Mouse (Mus musculus): ENCODE measurements around the gene H2-M10.6. TPM values are rescaled to one million over a fixed set of nuclear protein-coding genes. Genes with fewer than 3 reads are reported as not detected.
A peak's percentile ranks its signal among the peaks of the same experiment; 100 is the strongest.

Gene H2-M10.6
- total RNA-seq, 2 experiments from 2014 or later: not detected

DNA sequence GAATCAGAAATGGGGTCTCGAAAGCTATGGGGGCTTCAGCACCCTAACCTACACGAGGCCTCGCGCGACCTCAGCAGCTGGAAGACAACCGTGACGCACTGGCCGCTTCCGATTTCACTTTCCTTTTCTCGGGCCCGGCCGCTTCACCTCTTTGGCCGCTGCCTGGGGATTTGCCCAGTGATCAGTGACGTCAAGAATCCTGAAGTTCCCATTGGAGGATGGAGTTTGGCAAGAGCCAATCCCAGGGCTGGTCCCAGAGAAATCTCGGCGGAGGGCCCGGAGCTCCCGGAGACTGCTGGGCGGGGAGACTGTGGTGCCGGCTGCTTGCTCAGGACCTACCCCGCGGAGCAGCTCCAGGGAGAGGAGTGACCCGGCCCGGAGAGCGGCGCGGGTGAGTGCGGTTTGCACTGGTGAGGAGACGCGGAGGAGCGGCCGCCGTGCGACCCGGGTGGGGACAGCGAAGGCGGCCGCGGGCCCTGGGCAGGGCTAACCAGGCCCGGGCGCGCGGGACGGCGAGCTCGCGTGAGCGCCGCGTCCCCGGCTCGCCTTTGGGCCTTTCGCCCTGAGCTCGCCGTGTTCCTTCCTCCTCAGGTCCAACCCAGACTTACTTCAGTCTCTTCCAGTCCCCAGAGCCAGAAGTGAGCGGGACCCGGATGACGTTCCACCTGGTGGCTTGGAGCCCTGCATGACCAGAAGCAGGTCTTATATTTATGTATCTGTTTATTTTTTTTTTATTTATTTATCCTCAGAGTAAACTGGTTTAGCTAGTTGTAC is 25.1 kb downstream of the H2-M10.6 start, which contains the start of gene Trim26:
Gene Trim26, plus strand, starts transcription at position 261 of the 774 bp plus-strand sequence.
- peak; percentile 98 for DNase-seq (ENCODE audit: low spot score in 2 of 2)
- intact Hi-C loops (cut with DNase I): no loop called here

DNA sequence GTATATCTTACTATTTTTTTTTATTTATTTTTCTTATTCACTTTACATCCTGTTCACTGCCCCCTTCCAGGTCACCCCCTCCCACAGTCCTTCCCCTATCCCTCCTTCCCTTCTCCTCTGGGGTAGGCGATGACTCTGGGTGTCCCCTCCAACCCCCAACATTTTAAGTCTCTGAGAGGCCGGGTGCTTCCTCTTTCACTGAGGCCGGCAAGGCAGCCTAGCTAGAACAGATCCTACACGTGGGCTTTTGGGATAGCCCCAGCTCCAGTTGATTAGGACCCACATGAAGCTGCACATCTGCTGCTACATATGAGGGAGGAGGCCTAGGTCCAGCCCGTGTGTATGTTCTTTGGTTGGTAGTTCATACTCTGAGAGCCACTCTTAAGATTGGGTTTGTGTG is 27.0 kb downstream of the H2-M10.6 start:
- intact Hi-C loops (cut with DNase I): no loop called here
- DNase-seq (ENCODE audit: low spot score in 2 of 2): no peak

DNA sequence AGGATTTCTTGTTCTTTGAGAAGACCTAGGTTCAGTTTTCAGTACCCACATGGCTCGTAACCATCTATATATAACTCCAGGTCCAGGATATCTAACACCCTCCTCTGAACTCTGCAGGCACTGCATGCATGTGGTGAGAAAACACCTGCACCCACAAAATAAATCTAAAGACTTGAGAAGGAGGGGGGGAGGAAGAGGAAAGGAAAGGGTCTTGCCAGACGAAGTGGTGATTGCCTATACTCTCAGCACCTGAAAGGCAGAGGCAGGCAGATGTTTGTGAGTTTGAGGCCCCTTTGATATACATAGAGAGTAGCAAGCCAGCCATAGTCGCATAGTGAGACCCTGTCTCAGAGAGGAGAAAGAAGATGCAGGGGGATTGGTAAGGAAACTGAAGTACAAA is 28.0 kb downstream of the H2-M10.6 start:
- intact Hi-C loops (cut with DNase I): no loop called here
- no peak for DNase-seq (ENCODE audit: low spot score in 2 of 2)

DNA sequence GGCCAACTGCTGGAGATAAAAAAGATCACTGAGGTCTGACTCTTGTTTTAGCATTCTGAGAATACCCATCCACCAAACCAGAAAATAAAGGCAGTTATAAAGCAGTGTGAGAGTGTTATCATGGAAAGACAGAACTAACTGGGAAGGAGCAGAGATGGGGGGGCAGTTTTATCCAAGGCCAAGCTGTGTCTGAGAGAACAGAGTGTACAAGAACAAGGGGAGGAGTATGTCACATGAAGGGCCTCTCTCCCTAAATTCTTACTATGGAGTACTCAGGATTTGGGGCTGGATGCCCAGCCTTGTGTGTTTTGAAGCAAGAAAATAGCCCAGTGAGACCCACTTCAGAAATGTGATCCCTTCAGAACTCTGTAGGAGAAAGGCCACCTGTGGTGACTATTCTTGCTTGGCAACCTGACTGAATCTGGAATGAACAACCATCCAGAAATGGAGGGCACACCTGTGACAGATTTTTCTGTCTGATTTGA is 29.0 kb downstream of the H2-M10.6 start:
- intact Hi-C loops (cut with DNase I): no loop called here
- DNase-seq (ENCODE audit: low spot score in 2 of 2): no peak

DNA sequence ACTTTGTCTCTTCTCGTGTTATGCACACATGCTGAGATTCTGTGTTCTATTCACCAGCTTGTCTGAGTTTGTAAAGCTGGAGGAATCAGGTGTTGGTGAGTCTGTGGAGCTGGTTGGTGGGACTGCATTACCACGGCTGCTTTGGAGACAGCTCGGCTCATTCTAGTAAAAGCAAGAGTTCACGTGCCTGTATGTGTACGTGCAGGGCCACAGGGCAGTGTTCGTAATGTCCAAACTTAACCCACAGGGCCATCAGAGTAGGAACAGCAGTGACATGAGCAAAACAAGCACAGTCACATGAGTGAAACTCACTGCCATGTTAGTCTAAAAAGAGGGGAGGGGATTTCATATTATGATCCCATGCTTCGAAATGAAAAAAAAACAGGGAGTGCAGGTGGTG is 31.7 kb downstream of the H2-M10.6 start:
- no peak for DNase-seq (ENCODE audit: low spot score in 2 of 2)
- intact Hi-C loops (cut with DNase I): no loop called here

DNA sequence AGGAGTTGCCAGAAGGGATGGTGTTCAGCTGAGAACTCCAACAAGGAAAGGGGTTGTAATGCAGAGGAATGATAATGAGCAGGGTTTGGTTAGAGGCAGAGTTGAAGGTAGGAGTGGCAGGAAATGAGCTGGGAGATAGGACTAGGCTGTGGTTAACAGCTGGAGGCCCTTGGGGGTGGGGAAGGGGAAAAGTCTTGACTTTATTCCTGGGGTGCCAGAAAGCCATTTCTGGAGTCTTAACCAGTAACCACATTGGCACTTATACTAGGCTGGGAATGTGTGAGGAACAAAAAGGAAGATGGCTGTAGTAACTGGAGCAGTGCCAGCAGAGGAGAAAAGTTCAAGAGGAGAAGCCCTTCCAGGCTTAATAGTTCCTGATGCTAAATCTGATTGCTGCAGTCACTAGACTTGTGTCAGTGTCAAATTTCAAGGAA is 32.3 kb downstream of the H2-M10.6 start:
- intact Hi-C loops (cut with DNase I): no loop called here
- no peak for DNase-seq (ENCODE audit: low spot score in 2 of 2)

DNA sequence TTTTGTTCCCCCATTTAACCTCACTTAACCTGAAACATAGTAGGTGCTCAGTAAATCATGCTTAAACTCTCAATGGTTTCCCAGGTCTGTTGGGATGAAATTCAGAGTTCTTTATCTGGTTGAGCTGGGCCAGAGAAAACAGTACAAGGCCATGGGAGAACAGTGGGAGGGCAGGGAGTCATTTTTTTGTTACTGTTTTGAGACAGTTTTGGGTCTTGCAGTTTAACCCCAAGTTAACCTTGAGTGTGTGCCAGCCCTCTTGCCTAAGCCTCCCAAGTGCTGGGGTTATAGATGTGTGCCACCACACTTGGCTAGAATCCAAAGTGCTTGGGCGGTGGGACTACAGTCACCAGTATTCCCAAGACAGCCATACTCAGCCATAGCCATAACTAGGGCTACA is 32.8 kb downstream of the H2-M10.6 start:
- DNase-seq (ENCODE audit: low spot score in 2 of 2): no peak
- intact Hi-C loops (cut with DNase I): no loop called here

DNA sequence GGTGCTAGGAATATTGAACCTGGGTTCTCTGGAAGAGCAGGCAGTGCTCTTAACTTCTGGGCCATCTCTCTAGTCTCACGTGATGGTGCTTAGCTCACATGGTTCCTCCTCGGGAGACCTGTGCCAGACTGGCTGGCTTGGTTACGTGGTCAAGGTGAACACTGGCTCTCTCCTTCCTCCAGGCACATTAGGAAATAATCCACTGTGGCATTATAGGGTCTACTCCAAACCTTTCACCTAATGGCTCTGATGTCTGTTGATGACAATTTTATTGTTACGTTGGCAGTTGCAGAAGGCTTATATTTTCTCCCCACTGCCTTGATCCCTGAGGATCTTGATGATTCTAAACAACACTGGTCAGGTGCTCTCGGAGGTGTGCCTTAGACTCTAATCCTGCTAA is 36.9 kb downstream of the H2-M10.6 start:
- intact Hi-C loops (cut with DNase I): no loop called here
- no peak for DNase-seq (ENCODE audit: low spot score in 2 of 2)

DNA sequence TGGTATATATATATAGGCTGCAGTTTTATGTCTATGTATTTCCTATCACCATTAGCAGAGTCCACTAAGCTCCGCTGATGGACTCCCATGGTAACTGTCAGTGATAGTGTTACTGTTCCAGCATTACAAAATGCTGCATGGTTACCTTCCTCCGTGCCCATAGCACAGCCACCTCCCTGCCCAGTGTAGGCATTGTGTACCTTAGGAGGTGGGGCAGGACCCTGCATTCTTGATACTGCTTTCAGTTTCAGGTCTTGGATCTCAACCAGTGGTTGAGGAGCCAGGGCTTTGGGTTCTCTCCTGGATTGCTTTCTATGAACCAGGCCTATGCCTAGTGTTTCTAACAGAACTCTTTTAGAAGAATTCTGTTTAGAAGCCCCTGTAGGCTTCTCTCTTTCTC is 38.0 kb downstream of the H2-M10.6 start:
- DNase-seq (ENCODE audit: low spot score in 2 of 2): no peak
- intact Hi-C loops (cut with DNase I): no loop called here

DNA sequence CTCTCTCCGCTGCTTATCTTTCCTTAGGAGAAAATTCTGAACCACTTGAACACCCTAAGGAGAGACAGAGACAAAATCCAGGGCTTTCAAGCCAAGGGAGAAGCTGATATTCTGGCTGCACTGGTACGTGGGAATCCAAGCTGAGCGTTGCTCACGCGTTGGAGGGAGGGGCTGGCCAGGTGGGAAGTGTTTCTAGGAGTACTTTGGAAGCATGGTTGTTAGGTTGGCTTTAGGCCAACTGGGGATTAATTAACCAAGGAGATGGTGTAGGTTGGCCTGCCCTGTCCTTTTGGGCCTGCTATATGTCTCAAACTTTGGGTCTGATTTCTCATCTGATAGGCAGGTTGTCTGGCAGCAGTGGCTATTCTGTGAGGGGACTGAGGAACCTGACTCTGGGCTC is 39.2 kb downstream of the H2-M10.6 start:
- DNase-seq (ENCODE audit: low spot score in 2 of 2): no peak
- intact Hi-C loops (cut with DNase I): no loop called here

DNA sequence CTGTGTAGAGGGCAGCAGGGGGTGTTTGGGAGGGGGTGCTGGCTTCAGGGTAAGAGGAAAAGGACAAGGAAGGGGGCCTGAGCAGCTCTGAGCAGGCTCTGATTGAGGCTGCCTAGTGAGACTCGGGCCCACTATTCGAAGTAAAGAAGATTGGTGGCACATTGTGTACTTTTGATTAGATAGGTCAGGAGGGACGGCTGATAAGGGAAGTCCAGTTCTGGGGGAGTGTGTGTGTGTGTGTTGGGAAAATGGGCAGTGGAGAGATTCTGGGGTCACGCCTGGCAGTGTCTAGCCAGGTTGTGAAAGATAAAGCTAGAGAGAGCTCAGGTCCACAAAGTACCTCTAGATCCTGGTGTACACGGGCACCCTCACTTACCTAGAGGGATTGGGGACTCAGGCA is 39.7 kb downstream of the H2-M10.6 start:
- intact Hi-C loops (cut with DNase I): no loop called here
- no peak for DNase-seq (ENCODE audit: low spot score in 2 of 2)

DNA sequence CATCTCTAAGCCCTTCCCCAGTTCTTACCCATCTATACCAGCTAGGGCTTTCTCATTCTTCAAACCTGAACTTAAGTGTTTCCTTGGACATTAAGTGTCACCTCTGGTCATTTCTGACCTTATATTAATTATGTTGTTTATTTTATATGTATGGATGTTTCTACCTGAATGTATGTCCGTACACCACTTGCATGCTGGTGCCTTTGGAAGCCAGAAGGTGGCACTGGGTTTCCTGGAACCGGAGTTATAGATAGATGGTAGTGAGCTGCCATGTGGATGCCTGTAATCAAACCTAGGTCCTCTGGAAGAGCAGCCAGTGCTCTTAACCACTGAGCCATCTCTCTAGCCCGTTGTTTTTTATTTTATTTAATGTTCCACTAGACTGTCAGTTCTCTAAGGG is 43.5 kb downstream of the H2-M10.6 start:
- intact Hi-C loops (cut with DNase I): no loop called here
- DNase-seq (ENCODE audit: low spot score in 2 of 2): no peak

DNA sequence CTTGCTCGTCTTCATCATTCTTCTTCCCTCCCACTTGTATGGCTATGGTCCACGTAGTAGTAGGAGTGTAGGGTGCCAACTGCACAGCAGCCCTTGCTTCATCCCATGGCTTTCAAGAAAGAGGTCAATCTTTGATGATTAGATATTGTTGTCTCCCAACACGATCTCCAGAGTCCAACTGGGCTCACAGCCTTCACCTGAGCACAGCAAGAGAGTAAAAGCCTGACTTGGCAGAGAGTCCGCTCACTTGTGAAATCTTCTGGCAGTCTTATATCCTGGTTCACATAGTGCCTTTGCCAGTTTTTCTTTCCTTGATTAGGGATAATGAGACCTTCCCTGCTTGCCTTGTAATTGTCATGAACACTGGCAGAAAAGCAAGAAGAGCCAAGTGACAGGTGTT is 44.3 kb downstream of the H2-M10.6 start:
- intact Hi-C loops (cut with DNase I): no loop called here
- no peak for DNase-seq (ENCODE audit: low spot score in 2 of 2)

DNA sequence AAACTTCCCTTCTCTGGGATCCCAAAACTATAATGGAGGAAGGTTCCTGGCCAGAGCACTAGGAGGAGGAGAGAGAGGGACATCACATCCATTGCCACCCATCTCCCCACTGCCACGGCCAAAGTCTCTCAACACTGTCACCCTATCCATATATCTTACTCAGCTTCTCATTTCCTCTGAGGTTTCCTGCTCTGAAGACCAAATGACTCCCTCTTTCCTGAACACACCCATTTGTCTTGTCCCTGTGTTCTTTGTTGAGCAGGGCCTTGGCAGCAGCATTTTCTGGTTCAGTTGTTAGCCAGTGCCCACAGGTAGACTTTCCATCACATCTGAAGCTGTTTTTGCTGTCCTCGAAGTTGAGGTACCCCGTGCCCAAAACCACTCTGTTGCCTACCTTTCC is 46.2 kb downstream of the H2-M10.6 start:
- intact Hi-C loops (cut with DNase I): no loop called here
- DNase-seq (ENCODE audit: low spot score in 2 of 2): no peak

DNA sequence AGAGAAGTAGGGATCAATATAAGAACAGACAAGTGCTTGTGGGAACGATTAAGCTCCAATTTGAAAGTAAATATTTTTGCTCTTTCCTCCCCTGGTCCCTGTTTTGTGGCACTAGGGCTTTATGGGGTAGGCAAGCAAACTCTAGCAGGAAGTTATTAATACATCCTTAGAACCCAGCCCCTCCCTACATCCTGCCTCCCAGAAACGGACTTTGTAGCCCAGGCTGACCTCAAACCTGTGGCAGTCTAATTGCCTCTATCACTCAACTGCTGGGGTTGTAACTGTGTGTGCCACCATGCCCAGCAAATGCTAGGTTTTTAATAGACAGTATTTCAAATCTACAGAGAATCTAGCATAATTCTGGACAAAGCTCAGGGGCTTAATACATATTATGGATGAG is 49.7 kb downstream of the H2-M10.6 start:
- intact Hi-C loops (cut with DNase I): no loop called here
- DNase-seq (ENCODE audit: low spot score in 2 of 2): no peak

Other genes starting within 250 kb of the H2-M10.6 start
- not detected for gene H2-M9, start 169.5 kb upstream of the H2-M10.6 start, total RNA-seq (2021)
- gene H2-M1, start 140.0 kb upstream of the H2-M10.6 start, total RNA-seq (2021): not detected
- gene H2-M10.5, start 39.3 kb upstream of the H2-M10.6 start, total RNA-seq (2021): not detected
- gene Trim26, start 25.0 kb downstream of the H2-M10.6 start, total RNA-seq (2021): 10 to 100 TPM; 20.8 to 25.0 TPM
- gene Trim15, start 55.0 kb downstream of the H2-M10.6 start, total RNA-seq (2021): not detected
- under 1 TPM in 1 of 2 experiments, not detected in 1; 0.15 TPM for gene Trim10, start 57.4 kb downstream of the H2-M10.6 start, total RNA-seq (2021)
- not detected for gene Trim40, start 78.0 kb downstream of the H2-M10.6 start, total RNA-seq (2021)
- not detected for gene Trim31, start 85.9 kb downstream of the H2-M10.6 start, total RNA-seq (2021)
- gene Rnf39, start 130.7 kb downstream of the H2-M10.6 start, total RNA-seq (2021): 1 to 10 TPM; 2.1 to 3.5 TPM
- 100 to 1,000 TPM; 108 to 109 TPM for gene Ppp1r11, start 139.6 kb downstream of the H2-M10.6 start, total RNA-seq (2021)
- gene Znrd1, start 146.4 kb downstream of the H2-M10.6 start, total RNA-seq (2021): 10 to 100 TPM; 28.4 to 31.8 TPM
- 1 to 10 TPM; 4.3 to 4.6 TPM for gene Znrd1as, start 146.4 kb downstream of the H2-M10.6 start, total RNA-seq (2021)
- gene 2410137M14Rik, start 169.1 kb downstream of the H2-M10.6 start, total RNA-seq (2021): not detected
- gene H2-M5, start 177.4 kb downstream of the H2-M10.6 start, total RNA-seq (2021): 1 to 10 TPM; 1.9 to 2.7 TPM
- 10 to 100 TPM; 25.9 to 27.9 TPM for gene Zfp57, start 189.0 kb downstream of the H2-M10.6 start, total RNA-seq (2021)
- gene Mog, start 211.2 kb downstream of the H2-M10.6 start, total RNA-seq (2021): 10 to 100 TPM; 23.9 to 46.1 TPM
- gene Gabbr1, start 233.8 kb downstream of the H2-M10.6 start, total RNA-seq (2021): 100 to 1,000 TPM; 629 to 637 TPM